Mouse (Mus musculus) thymus, adult 2 months (tissue): ENCODE results near the gene Erp27.

Source experiments
- CTCF ChIP-seq: fragments of 200-500 bp; IDR thresholded peaks from 2 replicates; pipeline ENCODE4 v1.5.1; 2012; ENCODE audit warnings: mild to moderate bottlenecking, control low read depth, low read length, moderate library complexity, borderline replicate concordance; ENCODE audit not compliant: control insufficient read depth, poor library complexity, insufficient read depth; ENCODE audit errors: extremely low read depth
- POLR2A ChIP-seq: fragments of 200-500 bp; IDR thresholded peaks from 2 replicates; pipeline ENCODE4 v1.6.1; 2012; ENCODE audit warnings: mild to moderate bottlenecking, low read length, control low read depth, moderate library complexity; ENCODE audit not compliant: control insufficient read depth, poor library complexity, insufficient read depth; ENCODE audit errors: extremely low read depth

- TF ChIP-seq POLR2A (no peak), CTCF (no peak)
Measured at GRCm38 (mm10) chr6:136887854-136888253, 34.1 kb downstream of the Erp27 start.
